Mouse (Mus musculus): ENCODE results near the gene Lypd6. TPM values are rescaled to one million over a fixed set of nuclear protein-coding genes. Genes with fewer than 3 reads are reported as not detected.
A peak's percentile ranks its signal among the peaks of the same experiment; 100 is the strongest.

The Lypd6 gene
- 6.3 and 7.2 TPM in 2 replicates for polyA plus RNA-seq (2016; fragmentation: Nextera tagmentation; extraction: Ambion mirVana)

DNA sequence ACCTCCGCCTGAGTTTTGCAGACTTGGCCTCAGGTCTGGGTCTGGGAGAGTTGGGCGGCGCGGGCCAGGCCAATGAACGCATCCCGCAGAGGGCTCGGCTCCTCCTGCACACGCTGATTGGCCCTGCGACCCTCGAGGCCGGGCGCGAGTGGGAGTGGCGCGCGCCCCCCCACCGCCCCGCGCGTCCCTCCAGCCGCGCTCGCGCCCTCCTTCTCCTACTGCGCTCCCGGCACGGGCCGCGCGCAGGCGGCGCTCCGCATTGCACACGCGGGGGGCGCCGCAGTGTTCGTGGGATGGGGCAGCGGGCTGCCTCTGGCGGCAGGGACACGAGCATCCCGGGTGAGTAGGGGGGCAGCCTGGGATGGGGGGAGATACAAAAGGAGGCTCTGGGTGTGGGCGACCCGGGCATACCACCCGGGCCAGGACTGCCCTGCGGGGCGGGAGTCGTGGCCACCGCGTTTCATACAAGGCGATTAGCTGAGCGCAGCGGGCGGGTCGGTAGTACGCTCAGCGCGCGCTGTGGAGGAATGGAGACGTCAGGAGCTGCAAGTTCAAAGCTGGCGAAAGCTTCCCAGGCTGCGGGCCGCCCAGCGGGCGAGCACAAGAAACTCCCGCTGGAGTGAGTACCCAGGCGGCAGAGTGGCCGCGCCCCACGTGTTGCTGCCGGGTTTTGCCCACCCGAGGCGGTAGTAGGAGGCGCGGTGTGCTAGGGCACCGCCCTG, at the start of gene Lypd6:
Gene Lypd6 (plus strand): TSS at position 184 of the 722 bp plus-strand sequence.
- peak; percentile 97 for ATAC-seq (ENCODE audit: low FRiP score)
- Histone ChIP-seq H3K4me2 (replicated peaks) (peak within 1 kb of the TSS; percentile 94), H3K36me3 (no peaks in the 10 kb centered on the region), H3K27ac (no peak within 1 kb of the TSS), H3K27me3 (peaks cover 16% of the 10 kb centered on the region), H3K4me1 (peaks cover 17% of the 10 kb centered on the region), H3K4me3 (peak within 1 kb of the TSS; percentile 64), H3K9ac (peak within 1 kb of the TSS; percentile 69), H3K9me3 (replicated peaks) (no peaks in the 10 kb centered on the region)
- WGBS, result under 1% methylated on average over 75 of the region's 76 CpGs

DNA sequence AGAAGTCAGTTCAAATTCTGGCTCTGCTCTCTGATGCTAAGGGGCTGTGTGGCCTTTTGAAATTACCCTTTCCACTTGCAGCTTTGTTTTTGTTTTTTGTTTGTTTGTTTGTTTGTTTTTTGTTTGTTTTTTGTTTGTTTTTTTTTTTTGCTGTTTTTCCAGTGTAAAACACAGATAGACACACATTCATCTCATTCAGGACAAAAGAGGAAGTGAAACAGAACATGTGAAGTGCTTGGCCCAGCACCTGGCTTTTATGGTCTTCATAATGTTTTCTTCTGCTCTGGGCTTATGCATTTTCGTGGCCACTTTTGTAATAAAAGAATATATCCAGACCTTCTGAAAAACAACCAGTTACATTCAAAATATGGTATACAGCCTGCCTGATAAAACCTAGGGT, 46.8 kb upstream of the Lypd6 start:
- ATAC-seq (ENCODE audit: low FRiP score), result no peak
- no peaks in the 10 kb centered on the region for H3K9me3 ChIP-seq (replicated peaks)
- 84% methylated on average over 1 of the region's 1 CpGs for WGBS

DNA sequence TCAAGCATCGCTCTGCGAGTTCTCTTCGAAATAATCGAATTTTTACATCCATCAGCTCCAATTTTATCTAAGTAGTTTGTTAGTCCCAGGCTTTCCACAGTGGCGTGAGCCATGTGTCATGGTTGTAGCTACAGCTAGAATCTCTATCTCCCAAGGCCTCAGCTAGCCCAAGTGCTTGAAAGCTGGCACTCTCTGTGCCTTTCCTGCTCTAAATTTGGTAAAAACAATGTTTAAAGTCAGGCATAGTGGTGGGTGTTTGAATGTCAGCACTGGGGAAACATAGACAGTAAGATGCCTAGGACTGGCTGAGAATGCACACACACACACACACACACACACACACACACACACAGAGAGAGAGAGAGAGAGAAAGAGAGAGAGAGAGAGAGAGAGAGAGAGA, 40.7 kb upstream of the Lypd6 start:
- Histone ChIP-seq H3K36me3 (no peaks in the 10 kb centered on the region), H3K4me1 (peaks cover 2% of the 10 kb centered on the region; the same call in 1 of the 2 replicates), H3K27me3 (no peaks in the 10 kb centered on the region), H3K4me3 (no peak overlapping the region), H3K9me3 (replicated peaks) (no peaks in the 10 kb centered on the region), H3K4me2 (replicated peaks) (no peak overlapping the region), H3K27ac (no peak overlapping the region), H3K9ac (no peak overlapping the region)
- ATAC-seq (ENCODE audit: low FRiP score), result no peak
- 90% methylated on average over 5 of the region's 5 CpGs for WGBS

More for the DNA sequence above, 46.8 kb upstream of the Lypd6 start:
- no peaks in the 10 kb centered on the region for H3K36me3 ChIP-seq
- H3K27me3 ChIP-seq, result no peaks in the 10 kb centered on the region
- no peak overlapping the region for H3K27ac ChIP-seq
- no peak overlapping the region for H3K4me3 ChIP-seq
- peaks cover 2% of the 10 kb centered on the region; the same call in 1 of the 2 replicates for H3K4me1 ChIP-seq
- H3K9ac ChIP-seq, result no peak overlapping the region
- no peak overlapping the region for H3K4me2 ChIP-seq (replicated peaks)

DNA sequence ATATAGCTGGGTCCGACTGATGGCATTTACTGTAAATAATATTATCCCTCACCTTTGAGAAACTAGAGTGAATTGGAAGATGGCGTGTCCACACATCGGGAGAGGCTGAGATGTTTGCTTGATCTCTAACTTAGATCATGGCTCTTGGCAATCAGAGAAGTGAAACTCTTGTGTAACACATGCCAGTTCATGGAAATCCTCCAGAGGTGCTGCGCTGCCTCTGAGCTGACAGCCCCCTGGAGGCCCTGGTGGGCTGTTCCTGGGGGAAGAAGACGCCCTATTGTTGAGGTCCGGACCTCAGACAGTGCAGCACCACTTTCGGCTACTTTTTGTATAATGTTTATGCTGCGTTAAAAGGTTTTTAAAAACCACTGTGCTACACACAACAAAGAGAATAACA, 37.3 kb upstream of the Lypd6 start:
- no peak overlapping the region for H3K9ac ChIP-seq
- no peak overlapping the region for H3K4me2 ChIP-seq (replicated peaks)
- no peak for ATAC-seq (ENCODE audit: low FRiP score)
- H3K27me3 ChIP-seq, result no peaks in the 10 kb centered on the region
- 69% methylated on average over 8 of the region's 8 CpGs for WGBS
- no peaks in the 10 kb centered on the region for H3K36me3 ChIP-seq
- no peaks in the 10 kb centered on the region for H3K9me3 ChIP-seq (replicated peaks)
- no peaks in the 10 kb centered on the region for H3K4me1 ChIP-seq
- H3K27ac ChIP-seq, result no peak overlapping the region
- H3K4me3 ChIP-seq, result no peak overlapping the region

DNA sequence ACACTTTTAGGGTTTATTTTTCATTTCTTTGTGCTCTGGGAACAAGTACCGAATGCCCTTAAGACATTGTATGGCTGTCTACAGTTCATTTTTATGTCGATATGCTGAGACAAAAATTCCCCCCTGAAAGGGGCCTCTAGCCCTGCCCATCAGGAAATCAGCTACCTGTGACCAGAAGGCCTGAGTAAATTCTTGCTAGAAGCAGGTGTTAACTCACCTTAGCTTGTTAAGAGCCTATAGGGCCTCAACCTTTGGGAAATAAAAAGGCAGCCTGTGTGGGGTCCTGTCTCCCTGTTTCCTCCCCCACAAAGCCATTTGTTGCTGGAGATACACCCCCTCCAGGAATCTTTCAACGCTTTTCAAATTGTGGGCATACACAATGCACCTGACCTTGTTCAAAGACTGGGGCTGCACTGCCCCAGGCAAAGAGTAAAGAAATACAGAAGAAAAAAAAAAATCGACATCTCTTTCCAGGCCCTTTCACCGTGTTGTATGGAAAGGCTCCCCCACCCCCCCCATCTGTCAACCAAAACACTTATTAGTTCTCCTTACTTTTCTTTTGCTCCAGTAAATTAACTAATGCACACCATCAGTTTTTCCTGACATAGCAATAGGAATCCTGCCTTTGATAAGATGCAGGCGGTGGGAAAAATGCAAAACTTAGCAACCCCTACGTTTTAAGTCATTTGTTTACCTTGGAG, 21.9 kb upstream of the Lypd6 start:
- Histone ChIP-seq H3K4me1 (peaks cover 8% of the 10 kb centered on the region; the same call in 1 of the 2 replicates), H3K27ac (no peak overlapping the region), H3K36me3 (no peaks in the 10 kb centered on the region), H3K9me3 (replicated peaks) (no peaks in the 10 kb centered on the region), H3K27me3 (no peaks in the 10 kb centered on the region), H3K9ac (no peak overlapping the region), H3K4me3 (no peak overlapping the region), H3K4me2 (replicated peaks) (no peak overlapping the region)
- no peak for ATAC-seq (ENCODE audit: low FRiP score)
- WGBS, result 53% methylated on average over 7 of the region's 7 CpGs

DNA sequence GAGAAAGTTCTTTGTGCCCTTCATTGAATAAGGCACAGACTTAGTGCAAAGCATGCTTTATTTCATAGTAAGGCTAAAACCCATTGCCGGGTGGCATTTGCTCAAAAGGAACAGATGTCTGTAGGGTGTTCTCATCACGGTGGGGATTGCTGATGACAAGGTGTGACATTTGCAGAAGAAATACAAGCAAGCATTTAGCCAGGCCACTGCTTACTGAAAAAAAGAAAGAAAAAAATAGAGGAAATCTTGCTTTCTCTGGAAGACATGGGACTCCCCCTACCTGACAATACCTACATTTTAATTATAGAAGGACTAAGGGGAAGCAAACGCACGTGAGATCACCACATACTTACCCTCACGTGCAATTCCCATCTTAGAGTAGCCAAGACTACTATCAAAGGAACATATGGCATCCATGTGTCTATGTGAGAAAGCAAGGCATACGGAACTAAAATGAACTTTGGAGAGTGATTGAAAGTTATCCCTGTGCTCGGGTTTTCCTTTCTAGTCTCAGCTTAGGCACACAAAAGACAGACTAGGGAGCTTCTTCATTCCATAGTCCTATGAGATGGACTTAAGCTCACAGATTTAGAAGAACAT, 21.3 kb upstream of the Lypd6 start:
- H3K4me1 ChIP-seq, result peaks cover 8% of the 10 kb centered on the region; the same call in 1 of the 2 replicates
- H3K4me2 ChIP-seq (replicated peaks), result no peak overlapping the region
- no peak overlapping the region for H3K9ac ChIP-seq
- no peaks in the 10 kb centered on the region for H3K36me3 ChIP-seq
- WGBS, result 64% methylated on average over 7 of the region's 7 CpGs
- no peaks in the 10 kb centered on the region for H3K27me3 ChIP-seq
- H3K9me3 ChIP-seq (replicated peaks), result no peaks in the 10 kb centered on the region
- ATAC-seq (ENCODE audit: low FRiP score), result no peak
- no peak overlapping the region for H3K27ac ChIP-seq
- no peak overlapping the region for H3K4me3 ChIP-seq

DNA sequence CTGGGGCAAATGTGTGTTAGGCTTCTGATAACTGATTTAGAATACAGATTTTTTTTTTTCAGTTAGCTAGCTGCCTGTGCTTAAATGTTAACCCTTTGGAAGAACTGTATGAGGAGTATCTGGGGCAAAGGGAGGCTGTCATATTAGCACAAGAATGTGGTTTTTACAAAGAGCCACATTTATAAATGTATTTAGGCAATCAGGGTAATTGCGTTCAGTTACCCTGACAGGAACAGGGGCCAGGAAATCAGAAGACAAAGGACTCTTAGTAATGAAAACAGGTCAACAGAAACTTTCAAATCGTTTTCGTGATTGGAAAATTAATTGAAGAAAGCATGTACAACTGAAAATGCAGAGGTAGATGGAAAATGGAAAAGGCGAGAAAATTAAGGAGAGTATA, 20.4 kb upstream of the Lypd6 start:
- peaks cover 8% of the 10 kb centered on the region; the same call in 1 of the 2 replicates for H3K4me1 ChIP-seq
- H3K27me3 ChIP-seq, result no peaks in the 10 kb centered on the region
- no peaks in the 10 kb centered on the region for H3K36me3 ChIP-seq
- 86% methylated on average over 4 of the region's 4 CpGs for WGBS
- H3K4me3 ChIP-seq, result no peak overlapping the region
- no peaks in the 10 kb centered on the region for H3K9me3 ChIP-seq (replicated peaks)
- no peak overlapping the region for H3K4me2 ChIP-seq (replicated peaks)
- H3K27ac ChIP-seq, result no peak overlapping the region
- H3K9ac ChIP-seq, result no peak overlapping the region
- no peak for ATAC-seq (ENCODE audit: low FRiP score)

DNA sequence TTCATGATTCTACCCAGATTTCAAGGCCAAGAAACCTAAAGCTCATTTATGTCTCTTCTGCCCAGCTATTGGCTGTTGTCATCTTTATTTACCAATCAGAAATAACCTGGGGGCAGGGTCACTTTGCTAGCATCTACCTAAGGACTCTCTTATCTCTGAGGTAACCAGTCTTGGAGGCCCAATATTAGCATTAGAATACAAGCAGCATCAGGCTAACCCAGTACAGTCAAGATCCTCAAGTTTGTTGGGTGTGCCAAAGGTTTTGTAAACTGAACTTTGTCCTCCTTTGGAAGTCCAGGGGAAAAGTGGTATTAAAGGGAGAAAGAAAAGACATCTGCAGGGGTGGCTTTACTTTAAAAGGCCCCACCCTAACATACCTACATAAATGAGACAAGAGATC, 17.8 kb upstream of the Lypd6 start:
- Histone ChIP-seq H3K4me2 (replicated peaks) (no peak overlapping the region), H3K36me3 (no peaks in the 10 kb centered on the region), H3K27me3 (no peaks in the 10 kb centered on the region), H3K4me1 (peaks cover 8% of the 10 kb centered on the region; the same call in 1 of the 2 replicates), H3K27ac (no peak overlapping the region), H3K9ac (no peak overlapping the region), H3K9me3 (replicated peaks) (no peaks in the 10 kb centered on the region), H3K4me3 (no peak overlapping the region)
- ATAC-seq (ENCODE audit: low FRiP score), result no peak

DNA sequence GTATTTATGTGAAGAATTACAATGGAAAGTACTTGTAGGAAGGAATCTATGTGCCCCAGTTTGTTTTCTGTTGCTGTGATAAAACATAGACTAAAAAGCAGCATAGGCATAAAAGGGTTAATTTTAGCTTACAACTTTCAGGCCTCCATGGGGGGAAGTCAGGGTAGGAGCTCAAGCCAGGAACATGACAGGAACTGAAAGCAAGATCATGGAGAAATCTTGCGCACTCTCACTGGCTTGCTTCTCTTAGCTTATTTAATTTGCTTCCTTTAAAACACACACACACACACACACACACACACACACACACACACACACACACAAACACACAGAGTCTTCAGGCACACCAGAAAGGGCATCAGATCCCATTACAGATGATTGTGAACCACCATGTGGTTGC, 12.3 kb upstream of the Lypd6 start:
- no peaks in the 10 kb centered on the region for H3K4me1 ChIP-seq
- H3K9me3 ChIP-seq (replicated peaks), result no peaks in the 10 kb centered on the region
- ATAC-seq (ENCODE audit: low FRiP score), result no peak
- no peaks in the 10 kb centered on the region for H3K27me3 ChIP-seq
- no peak overlapping the region for H3K4me2 ChIP-seq (replicated peaks)
- no peaks in the 10 kb centered on the region for H3K36me3 ChIP-seq
- 100% methylated on average over 1 of the region's 1 CpGs for WGBS
- H3K27ac ChIP-seq, result no peak overlapping the region
- H3K9ac ChIP-seq, result no peak overlapping the region
- no peak overlapping the region for H3K4me3 ChIP-seq

DNA sequence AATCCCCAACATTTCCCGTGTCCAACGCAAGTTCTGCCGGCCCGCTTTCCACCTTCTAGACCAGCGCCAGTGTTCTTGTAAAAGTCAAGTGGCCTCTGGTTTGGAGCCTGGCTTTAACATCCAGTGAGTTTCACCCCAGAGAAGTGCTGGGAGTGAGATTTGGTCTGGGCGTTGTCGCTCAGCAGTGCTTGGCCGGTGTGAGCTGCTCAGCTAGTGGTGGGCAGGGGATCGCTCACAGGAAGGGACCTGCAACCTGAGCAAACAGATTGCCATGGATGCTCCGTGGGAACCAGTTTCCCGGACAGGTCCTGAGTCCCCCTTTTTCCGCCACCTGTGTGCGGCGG, 355 bp upstream of the Lypd6 start:
- Histone ChIP-seq H3K27ac (no peak overlapping the region), H3K4me1 (peaks cover 17% of the 10 kb centered on the region), H3K27me3 (peaks cover 16% of the 10 kb centered on the region), H3K4me2 (replicated peaks) (peak overlapping the region; percentile 94), H3K4me3 (peak overlapping the region; percentile 64), H3K9me3 (replicated peaks) (no peaks in the 10 kb centered on the region), H3K36me3 (no peaks in the 10 kb centered on the region), H3K9ac (peak overlapping the region; percentile 32; the same call in 1 of the 2 replicates)
- peak; percentile 69 for ATAC-seq (ENCODE audit: low FRiP score)
- 1% methylated on average over 14 of the region's 14 CpGs for WGBS

DNA sequence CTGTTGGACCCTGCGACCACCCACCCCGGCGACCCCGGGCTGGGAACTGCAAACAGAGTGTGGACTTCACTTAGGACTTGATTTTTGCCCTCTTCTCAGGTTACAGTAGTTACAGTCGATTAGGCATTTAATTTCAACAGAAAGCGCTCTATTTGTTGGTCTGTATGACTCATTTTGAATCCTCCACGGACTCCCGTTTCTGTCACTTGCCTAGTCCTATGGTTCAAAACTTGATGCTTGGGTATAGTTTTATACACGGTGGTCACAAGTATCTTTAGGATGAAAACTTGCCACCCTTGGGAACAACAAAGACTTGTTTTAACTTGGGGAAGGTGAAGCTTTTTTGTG, 713 bp downstream of the Lypd6 start:
- Histone ChIP-seq H3K27ac (no peak overlapping the region), H3K27me3 (peaks cover 16% of the 10 kb centered on the region), H3K4me1 (peaks cover 17% of the 10 kb centered on the region), H3K9ac (peak overlapping the region; percentile 69), H3K4me2 (replicated peaks) (peak overlapping the region; percentile 94), H3K4me3 (peak overlapping the region; percentile 64), H3K9me3 (replicated peaks) (no peaks in the 10 kb centered on the region), H3K36me3 (no peaks in the 10 kb centered on the region)
- 3% methylated on average over 9 of the region's 9 CpGs for WGBS
- no peak for ATAC-seq (ENCODE audit: low FRiP score)

DNA sequence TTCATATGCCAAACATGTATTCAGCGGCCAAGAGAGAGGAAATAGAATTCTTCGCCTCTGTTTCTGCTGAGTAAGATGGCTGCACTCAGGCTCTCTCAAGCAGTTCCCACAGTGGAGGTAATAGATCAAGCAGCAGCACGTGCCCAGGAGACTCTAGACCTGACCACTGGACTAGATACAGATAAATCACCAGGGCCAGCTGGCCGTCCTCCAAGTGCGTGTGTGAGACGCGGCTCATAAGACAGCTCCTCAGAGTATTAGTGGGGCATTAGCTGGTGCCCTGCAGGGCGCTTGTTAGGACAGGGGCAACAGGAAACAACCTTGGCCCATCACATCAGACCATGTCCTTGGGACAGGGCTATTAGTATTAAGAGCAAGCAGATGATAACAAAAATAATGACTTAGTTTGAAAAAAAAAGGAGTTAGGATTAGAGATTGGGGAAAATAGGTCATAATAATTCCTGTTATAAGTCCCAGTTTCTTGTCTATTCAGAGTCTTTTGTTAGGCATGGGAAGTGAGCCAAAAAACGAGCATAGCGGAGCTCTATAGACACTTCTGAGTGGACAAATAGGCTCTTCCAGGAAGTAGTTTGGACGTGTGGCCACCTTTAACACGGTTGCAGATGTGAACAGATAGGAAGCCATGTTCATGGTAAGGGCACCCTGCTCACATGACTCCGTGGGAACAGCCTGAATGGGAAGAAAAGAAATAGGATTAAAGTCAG, 3.5 kb downstream of the Lypd6 start:
- ATAC-seq (ENCODE audit: low FRiP score), result no peak
- H3K9me3 ChIP-seq (replicated peaks), result no peaks in the 10 kb centered on the region

More for the DNA sequence above, 3.5 kb downstream of the Lypd6 start:
- Histone ChIP-seq H3K4me3 (no peak overlapping the region), H3K4me1 (peaks cover 17% of the 10 kb centered on the region), H3K27me3 (peaks cover 16% of the 10 kb centered on the region), H3K4me2 (replicated peaks) (no peak overlapping the region), H3K9ac (no peak overlapping the region), H3K27ac (no peak overlapping the region), H3K36me3 (no peaks in the 10 kb centered on the region)
- WGBS, result 70% methylated on average over 13 of the region's 13 CpGs
